Mouse (Mus musculus): Measurements from ENCODE around the gene Agmat.
A peak's percentile ranks its signal among the peaks of the same experiment; 100 is the strongest.
"Not testable (repeated sequence)": the region's sequence is repeated elsewhere in the genome, so short reads cannot be mapped to it uniquely, and the experiment has no call there.

Gene Agmat

DNA sequence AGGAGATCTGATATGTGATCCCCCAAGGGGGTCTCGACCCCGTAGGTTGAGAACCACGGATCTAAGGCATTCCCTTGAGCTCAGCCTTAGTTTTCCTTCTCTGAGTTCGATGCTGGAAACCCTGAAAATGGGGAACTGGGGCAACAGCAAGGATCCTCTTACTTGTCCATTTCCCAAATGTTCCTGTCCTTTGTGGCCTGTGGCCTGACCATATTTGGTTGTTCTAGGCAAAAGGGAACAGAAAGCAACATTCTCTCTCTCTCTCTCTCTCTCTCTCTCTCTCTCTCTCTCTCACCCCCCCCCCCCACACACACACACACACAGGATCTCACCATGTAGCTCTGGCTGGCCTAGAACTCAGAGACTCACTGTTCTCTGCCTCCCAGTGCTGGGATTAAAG is 9.6 kb upstream of the Agmat start:
- no peak for DNase-seq (ENCODE audit: low spot score)

DNA sequence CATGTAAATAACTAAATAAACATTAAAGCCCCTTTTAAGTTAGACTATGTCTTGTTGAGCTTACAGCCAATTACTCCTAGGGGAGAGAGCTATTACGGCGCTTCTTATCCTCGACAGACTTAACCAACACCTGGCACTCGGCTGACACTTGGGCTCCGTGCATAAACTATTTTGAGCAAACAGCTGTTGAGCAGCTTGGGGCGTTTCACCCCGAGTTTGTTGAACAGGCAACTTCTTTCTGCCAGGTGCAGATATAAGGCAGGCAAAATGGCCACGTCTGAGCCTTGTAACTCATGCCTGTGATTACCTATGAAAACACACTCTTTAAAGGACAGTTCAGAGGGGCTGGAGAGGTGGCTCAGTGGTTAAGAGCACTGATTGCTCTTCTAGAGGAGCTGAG is 8.5 kb upstream of the Agmat start:
- DNase-seq (ENCODE audit: low spot score), result no peak

DNA sequence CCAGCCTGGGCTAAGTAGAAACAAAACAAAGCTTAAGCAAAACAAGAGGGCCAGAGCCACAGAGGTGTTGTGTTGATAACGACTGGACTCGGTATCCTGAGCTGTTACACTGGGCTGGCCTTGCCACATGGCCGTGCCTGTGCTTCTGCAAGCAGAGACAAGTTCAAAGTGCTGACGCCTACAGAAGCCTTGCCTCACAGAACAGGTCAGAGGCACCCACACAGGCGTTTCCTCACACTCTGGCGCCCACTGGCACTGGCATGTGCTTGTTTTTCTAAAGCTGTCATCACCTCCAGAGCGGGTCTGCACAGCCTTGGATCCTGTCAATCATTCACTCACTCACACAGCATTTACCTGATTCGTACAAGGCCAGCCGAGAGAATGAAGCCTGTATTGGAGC is 4.6 kb upstream of the Agmat start:
- peak; percentile 76 for DNase-seq (ENCODE audit: low spot score)

DNA sequence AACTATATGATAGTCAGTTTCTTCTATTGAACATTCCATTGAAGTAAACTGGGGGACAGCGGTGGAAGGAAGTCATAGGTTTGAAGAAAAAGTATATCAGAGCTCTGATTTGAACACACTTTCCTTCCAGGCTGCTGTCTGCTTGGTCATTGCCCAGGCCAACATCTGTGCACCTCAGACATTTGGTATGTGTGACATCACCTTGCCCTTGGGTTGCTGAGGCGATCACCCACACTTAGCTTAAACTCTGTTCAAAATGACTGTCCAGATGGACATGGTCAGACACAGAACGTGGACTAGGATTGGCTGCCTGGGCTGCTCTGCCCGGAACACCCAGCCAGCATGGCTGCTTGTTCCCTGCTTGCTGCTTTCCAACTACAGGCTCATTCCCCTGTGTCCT is 4.1 kb upstream of the Agmat start:
- no peak for DNase-seq (ENCODE audit: low spot score)

DNA sequence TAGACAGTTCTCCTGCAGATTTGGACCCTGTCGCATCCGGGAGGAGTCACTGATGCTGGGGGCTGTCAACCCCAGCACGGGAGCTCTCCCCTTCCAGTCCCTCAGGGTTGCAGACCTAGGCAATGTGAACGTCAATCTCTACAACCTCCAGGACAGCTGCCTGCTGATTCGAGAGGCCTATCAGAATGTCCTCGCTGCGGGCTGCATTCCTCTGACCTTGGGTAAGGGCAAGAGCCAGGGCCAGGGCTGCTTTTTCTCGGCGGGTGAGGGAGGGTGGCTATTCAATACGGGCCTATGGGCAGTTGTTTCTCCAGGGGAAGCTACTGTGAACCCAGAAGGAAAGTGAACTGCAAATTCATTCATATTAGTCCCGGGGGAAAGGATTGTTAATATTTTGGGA is 3.1 kb downstream of the Agmat start:
- DNase-seq (ENCODE audit: low spot score), result no peak

DNA sequence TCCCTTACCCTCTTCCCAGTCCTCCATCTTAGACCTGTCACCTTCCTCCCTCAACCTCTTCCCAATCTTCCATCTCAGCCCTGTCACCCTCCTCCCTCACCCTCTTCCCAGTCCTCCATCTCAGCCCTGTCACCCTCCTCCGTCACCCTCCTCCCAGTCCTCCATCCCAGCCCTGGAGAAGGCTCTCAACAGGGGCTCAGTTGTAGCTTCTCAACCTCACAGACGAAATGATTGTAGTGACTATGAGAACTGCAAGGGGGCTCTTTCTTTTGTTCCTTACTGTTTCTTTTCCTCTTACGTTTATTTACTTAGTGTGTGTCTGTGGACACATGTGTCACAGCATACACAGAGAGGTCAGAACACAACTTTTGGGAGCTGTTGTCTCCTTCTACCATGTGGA is 4.4 kb downstream of the Agmat start:
- no peak for DNase-seq (ENCODE audit: low spot score)

DNA sequence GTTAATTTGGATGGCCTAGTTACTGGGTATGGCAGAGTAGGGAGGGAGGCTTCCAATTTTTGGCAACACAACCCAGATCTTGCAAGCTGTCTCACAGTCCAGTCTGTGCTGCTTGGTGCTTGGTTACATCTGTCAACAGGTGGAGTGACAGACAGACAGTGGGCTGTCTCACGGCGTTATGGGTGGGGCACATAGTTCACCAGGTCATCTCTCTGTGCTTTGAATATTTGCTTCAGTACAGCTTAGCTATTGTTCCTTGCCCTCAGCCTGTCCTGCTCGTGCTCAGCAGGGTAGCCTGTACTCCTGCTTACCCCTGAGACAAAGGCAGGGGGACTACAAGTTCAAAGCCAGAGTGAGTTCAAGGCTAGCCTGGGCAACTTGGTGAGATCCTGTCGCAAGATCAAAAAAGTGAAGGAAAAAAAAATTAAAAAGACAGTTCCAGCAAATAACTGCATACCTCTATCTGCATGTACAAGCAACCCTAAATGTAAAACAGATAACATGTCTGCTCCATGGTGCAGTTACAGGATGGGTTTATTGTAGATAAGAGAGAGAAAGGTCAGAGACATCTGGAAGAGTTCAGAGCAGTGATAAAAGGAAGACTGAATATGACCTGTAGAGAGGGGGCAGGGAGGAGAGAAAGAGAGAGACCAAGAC is 5.1 kb downstream of the Agmat start:
- peak; percentile 44 for DNase-seq (ENCODE audit: low spot score)

DNA sequence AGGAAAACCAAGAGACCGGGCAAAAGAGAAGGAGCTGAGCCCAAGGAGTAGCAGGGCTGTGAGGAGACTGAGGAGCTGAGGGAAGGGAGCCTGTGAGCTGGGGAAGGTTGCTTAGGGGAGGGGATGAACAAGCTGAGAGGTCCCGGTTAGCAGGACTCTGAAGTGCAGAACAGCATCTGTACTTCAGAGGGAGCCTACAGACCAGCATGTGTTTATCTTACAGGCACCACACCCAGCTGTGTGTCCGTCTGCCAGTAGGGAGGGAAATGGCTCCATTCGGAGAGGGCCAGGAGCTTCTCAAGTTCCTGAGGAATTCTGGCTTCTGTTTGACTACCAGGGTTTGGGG is 5.6 kb downstream of the Agmat start:
- peak; percentile 69 for DNase-seq (ENCODE audit: low spot score)

DNA sequence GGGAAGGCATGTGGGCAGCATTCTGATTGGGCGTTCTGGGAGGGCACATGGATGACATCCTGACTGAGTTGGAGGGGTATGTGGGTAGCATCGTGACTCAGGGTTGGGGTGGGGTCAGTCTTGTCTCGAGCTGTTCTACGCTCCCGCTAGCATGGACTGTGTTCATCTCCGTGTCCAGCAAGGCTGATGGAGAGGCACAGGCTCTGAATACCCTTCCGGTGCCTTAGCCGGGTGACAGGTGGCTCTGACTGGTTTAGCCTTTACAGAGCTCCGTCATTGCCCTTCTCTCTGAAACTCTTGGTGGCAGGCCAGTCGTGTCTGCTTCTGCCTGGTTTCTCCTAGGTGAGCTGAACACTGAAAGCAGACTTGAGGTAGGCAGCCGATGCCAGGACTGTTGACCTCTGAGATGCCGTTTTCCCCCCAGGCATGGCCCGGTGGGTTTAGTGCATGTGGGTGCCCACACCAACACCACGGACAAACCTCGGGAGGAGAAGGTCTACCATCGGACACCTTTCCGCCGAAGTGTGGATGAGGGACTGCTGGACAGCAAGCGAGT is 9.0 kb downstream of the Agmat start:
- no peak for DNase-seq (ENCODE audit: low spot score)

DNA sequence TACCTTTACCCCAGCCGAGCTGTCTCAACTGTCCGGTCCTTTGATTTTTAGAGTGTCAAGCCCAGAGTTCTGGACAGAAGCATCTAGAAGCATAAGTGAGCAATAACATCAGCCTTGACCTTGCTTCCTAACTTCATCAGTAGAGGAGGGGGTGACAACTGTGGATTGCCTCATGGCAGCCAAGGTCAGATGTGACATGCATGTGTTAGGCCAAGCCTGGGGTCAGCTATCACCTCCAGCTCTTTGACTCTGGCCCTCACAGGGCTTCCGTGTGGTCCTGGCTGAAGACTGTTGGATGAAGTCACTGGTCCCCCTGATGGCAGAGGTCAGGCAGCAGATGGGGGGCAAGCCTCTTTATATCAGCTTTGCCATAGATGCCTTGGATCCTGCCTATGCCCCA is 10.7 kb downstream of the Agmat start:
- no peak for DNase-seq (ENCODE audit: low spot score)

DNA sequence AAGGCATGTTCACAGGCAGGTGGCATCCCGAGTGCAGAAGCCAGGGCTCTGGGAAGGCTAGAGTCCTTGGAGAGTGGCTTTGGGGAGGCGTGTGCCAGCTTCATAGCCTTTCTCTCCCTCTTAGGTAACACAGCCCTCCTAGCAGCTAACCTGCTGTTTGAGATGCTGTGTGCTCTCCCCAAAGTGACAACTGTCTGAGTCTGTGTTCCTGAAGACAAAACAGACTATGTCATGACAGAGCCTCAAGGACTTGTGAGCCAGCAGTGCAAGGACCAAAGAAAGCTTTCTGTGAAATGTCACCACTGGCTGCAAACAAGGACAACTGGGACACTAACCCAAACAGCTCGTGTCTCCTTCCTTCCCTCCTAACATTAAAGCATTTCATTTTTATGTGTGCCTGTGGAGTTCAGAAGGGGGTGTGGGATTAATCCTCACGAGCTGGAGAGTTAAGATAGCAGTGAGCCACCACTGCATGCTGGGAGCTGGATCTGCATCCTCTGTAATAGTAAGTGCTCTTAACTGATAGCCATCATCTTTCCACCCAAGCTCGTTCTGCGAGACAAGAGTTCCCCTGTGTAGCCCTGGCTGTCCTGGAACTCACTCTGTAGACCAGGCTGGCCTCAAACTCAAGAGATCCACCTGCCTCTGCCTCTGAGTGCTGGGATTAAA is 12.5 kb downstream of the Agmat start:
- DNase-seq (ENCODE audit: low spot score), result no peak

DNA sequence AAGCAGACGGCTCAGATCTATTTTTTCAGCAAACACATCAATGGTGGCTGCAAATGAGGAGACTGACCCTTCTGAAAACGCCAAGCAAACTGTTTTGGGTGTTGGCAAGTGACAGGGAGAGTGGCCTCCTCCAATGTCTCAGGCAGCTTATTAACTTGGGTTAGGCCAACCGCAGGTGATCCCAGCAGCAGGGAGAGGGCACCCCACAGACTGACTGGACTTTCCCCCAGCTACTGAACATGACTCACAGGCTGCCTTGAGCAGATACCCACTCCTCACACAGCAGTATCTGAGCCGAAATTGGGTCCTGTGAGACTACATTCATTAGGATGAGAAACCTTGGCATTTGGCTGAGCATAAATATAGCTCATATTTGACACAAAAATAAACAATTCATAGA is 14.5 kb downstream of the Agmat start:
- DNase-seq (ENCODE audit: low spot score), result no peak

DNA sequence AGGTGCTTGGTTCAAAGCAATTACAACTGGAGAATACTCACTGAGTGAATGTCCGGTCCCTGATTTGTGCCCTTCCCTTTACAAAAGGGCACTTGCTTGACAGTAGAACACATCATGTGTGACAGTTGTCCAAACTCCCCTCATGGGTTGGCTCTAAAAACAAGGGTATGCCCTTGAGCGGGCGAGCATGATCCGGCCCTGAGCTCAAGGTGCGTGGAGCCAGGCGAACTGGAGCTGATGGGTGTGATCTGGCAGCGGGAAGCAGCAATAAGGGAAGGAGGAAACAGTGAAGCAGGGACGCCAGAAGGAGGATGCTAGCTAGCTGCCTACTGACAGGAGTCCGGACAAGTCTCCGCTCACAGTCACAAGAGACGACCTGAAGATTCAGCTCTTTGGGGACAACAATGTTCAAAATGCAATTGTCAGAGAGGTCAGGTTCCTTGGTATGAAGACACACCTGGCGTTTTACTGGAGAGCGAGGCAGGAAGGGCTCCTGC is 15.7 kb downstream of the Agmat start:
- no peak for DNase-seq (ENCODE audit: low spot score)

DNA sequence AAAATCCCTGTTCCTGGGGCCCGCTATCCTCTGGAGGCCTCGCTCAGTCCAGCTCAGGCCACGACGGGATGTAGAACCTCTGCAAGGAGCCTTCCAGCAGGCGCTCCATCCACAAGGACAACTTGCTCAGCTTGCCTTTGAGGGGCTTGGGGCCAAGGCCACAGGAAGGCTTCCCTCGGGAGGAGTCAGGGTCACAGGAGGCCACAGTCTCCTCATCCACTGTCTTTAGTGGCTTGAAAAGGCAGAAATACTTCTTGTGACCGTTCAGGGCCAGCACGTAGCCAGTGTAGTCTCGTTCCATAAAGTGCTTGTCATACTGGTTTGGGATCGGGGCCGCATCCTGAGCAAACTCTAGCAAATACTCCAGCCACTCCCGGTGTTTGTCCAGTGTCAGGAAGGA is 17.0 kb downstream of the Agmat start:
- no peak for DNase-seq (ENCODE audit: low spot score)

DNA sequence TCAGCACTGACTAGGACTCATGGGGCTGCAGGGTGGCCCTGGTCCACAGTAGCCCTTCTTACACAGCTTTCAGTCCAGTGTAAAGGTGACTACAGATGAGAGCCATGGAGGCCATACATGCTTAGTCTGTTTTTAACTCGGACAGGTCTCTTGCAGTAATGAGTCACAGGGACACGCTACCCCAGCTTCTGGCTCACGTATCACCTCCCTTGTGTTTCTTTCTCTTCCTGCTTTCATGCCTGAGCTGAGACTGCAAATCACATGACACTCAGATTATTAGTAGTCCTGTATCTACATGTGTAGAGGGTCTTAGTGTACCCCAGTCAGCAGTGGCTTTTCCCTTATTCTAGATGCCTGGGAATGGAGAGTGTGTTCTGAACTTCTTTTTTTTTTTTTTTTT is 18.5 kb downstream of the Agmat start:
- no peak for DNase-seq (ENCODE audit: low spot score)

DNA sequence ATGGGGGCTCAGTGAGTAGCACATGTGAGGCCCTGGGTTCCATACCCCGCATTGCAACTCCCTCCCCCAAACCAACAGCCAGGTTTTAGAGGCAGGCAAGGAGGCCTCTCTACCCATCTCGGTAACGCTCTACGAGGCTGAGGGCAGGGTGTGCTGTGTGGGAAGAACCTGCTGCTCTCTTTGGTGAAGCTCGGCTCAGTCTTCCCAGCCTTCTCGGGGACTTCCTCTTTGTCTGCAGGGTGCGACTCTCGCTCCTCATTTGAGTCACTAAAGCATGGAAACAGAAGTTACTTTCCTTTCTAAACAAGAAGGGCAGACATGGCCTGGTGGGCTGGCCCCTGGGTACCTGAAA is 19.8 kb downstream of the Agmat start:
- no peak for DNase-seq (ENCODE audit: low spot score)

DNA sequence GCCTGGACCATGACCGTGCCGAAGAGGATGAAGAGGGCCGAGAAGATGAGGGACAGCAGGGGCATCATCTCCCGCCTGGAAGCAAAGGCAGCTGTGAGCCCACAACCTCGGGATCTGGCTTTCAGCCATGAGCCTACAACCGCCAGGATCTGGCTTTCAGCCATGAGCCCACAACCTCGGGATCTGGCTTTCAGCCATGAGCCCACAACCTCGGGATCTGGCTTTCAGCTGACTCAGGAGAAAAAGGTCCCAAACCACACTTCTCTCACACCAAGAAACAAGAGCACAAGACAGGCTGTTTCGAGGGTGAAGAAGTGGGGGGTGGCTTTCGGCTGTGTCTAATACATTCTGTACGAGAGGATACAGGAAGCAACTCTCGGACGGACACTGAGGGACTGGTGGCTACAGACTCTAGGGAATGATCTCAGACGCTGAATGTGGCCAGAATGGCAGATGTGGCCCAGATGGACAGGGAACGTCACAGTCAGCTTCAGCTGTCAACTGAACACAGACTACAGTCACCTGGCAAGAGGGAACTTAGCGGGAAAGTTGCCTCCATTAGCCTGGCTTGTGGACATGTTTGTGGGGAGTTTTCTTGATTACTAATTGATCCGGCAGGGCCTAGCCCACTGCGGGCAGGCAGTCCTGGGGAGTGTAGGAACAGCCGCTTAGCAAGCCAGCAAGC is 20.3 kb downstream of the Agmat start:
- no peak for DNase-seq (ENCODE audit: low spot score)

DNA sequence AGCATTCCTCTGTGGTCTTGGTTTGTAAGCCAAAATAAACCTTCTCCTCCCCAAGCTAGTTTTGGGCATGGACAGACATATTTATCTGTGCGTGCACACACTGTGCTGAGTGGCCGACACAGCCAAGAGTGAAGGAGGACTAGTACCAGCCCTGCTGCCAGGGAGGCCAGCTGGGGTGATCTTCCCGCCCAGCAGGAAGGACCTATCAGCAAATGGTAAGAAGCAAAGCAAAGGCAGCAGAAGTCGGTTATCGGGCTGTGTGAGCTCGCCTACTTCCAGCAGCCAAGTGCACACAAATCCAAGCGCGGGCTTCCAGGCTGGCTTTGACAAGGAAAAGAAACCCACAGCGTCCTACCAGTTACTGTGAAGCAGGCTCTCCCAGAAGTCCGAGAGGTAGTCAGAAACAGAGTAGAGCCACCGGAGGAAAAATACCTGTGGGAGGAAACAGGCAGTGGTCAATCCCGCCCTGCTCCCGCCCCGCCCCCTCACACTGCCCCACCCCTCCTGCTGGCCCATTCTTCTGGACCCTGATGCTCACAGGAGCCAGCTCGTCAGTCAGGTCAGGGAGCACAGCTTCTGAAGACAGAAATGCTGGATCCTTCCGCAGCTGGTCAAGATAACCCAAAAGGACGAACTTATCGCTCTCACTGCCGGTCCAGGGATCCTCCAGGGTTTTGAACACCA is 21.0 kb downstream of the Agmat start:
- DNase-seq (ENCODE audit: low spot score), result no peak

DNA sequence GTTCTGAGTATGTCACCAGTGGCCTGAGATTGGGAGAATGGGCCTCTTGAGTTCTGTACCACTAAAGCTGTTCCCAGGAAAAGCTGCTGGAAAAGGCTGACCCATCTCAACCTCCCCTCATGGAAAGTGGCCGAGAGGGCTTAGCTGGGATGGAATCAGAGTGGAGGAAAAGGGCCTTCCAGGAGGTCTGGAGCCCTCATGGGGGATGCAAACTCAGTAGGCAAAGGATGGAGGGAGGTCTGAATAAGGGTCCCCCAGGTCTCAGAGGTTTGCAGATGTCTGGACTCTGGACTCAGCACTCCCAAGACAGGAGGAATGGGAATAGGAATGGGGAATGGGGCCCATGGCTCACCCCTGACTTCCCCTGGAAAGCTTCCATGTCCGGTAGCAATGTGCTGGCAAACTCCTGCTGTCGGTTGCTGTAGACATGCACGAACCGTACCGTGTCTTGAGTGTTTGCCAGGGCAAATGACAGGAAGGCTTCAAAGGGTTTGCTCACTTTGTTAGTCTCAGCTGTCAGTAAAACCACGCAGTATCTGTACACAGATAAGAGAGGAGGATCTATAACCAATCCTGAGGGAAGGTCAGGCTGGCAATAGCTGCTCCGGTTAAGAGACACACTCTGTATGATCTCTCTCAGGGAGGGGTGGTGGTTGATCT is 23.2 kb downstream of the Agmat start:
- DNase-seq (ENCODE audit: low spot score), result no peak

DNA sequence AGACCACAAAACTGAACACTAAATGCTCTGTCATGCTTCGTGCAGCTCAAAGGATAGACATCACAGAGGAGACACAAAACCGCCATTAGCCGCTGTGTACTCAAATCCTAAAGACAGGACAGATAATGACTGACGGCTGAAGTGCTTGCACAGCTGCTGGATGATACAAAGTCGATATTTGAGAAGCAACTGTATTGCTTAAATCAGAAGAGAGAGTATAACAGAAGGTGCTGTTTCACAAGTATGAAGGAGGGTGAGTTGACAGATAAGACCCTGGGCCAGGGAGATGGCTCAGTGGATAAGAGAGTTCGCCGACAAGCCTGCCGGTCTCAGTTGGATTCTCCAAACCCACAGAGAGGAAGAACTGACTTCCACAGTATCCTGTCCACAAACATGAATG is 25.4 kb downstream of the Agmat start:
- DNase-seq (ENCODE audit: low spot score), result no peak

DNA sequence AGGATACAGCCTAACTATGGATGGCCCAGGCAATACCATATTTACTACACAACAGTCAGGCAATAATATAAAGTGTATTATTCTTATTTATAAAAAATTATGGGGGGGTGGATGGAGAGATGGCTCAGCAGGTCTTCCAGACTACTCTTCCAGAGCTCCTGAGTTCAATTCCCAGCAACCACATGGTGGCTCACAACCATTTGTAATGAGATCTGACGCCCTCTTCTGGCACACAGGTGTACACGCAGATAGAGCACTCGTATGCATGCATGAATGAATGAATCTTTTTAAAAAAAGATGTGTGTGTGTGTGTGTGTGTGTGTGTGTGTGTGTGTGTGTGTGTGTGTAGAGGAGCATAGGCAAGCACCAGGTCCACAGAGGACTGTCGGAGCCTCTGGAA is 26.5 kb downstream of the Agmat start:
- not testable (repeated sequence) for DNase-seq (ENCODE audit: low spot score)

DNA sequence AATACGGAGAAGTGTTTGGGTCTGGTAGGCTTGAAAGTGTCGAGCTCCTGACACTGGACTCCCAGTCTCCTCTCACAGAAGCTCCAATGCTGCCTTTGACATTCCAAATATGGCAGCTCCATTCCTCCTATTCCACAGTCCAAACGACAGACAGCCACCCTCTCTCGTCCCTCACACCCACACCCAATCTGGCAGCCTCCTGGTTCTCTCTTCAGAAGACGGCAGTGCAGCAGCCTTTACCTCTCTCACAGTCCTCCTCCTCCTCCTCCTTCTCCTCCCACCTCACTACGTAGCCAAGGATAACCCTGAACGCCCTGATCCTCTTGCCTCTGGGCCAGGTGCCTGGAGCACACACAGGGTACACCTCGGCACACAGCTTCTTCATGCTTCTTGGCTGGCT is 33.4 kb downstream of the Agmat start:
- no peak for DNase-seq (ENCODE audit: low spot score)

Data from yolk sac, embryonic 10.5 days (tissue).